Mouse (Mus musculus) lung, embryonic 14.5 days (tissue): ENCODE measurements around the gene Alpl. TPM values are rescaled to one million over a fixed set of nuclear protein-coding genes. Genes with fewer than 3 reads are reported as not detected.
A peak's percentile ranks its signal among the peaks of the same experiment; 100 is the strongest.

Source experiments
- ATAC-seq: fragments of 200-750 bp; cut with Nextera tagmentation; 2 replicates; pipeline ENCODE4 v1.8.0; 2017; ENCODE audit warnings: mild to moderate bottlenecking, moderate TSS enrichment, moderate library complexity; ENCODE audit not compliant: insufficient read depth
- DNase-seq: peaks from one replicate; pipeline ENCODE4 v3.0.0-alpha.2; 2015
- H3K27ac ChIP-seq: fragments of 300-500 bp; sonication (generic); 2 replicates; pipeline ENCODE4 v1.5.1; 2014; ENCODE audit warnings: low read depth, mild to moderate bottlenecking, moderate library complexity
- H3K27me3 ChIP-seq: fragments of 300-500 bp; sonication (generic); 2 replicates; pipeline ENCODE4 v1.6.1; 2014; ENCODE audit warnings: low read length, control low read depth; ENCODE audit not compliant: insufficient read depth
- H3K36me3 ChIP-seq: fragments of 300-500 bp; sonication (generic); 2 replicates; pipeline ENCODE4 v1.6.1; 2014; ENCODE audit warnings: control low read depth; ENCODE audit not compliant: insufficient read depth
- H3K4me1 ChIP-seq: fragments of 300-500 bp; sonication (generic); 2 replicates; pipeline ENCODE4 v1.6.1; 2014; ENCODE audit warnings: antibody characterized with exemption, control low read depth; ENCODE audit not compliant: insufficient read depth
- H3K4me2 ChIP-seq: fragments of 300-500 bp; sonication (generic); 2 replicates; pipeline ENCODE4 v1.6.1; 2014; ENCODE audit warnings: mild to moderate bottlenecking
- H3K4me3 ChIP-seq: fragments of 300-500 bp; sonication (generic); 2 replicates; pipeline ENCODE4 v1.5.1; 2014; ENCODE audit warnings: low read depth, low read length
- H3K9ac ChIP-seq: fragments of 300-500 bp; sonication (generic); 2 replicates; pipeline ENCODE4 v1.6.1; 2014
- H3K9me3 ChIP-seq: fragments of 300-500 bp; sonication (generic); 2 replicates; pipeline ENCODE4 v1.6.1; 2016; ENCODE audit warnings: low read depth, low read length, control low read depth
- CTCF ChIP-seq: IDR thresholded peaks from 2 replicates; pipeline ENCODE4 v1.5.1; 2016; ENCODE audit warnings: antibody characterized with exemption, low read depth
- WGBS: fragments of 180-500 bp; shearing (Covaris S2); extraction: QIAGEN DNeasy Blood & Tissue Kit; methylation state at CpG from one replicate; pipeline ENCODE4 v1.1.7; 2014; 5-methylcytosine and 5-hydroxymethylcytosine counted together
- polyA plus RNA-seq: library from polyadenylated mRNA; unstranded; fragments of >200 nt; fragmentation: Nextera tagmentation; extraction: Ambion mirVana; gene quantifications from 2 replicates; pipeline ENCODE4 v1.2.1, GENCODE M21; 2014

Alpl gene
- polyA plus RNA-seq, 1 experiment from 2014 or later = 4.1 TPM

DNA sequence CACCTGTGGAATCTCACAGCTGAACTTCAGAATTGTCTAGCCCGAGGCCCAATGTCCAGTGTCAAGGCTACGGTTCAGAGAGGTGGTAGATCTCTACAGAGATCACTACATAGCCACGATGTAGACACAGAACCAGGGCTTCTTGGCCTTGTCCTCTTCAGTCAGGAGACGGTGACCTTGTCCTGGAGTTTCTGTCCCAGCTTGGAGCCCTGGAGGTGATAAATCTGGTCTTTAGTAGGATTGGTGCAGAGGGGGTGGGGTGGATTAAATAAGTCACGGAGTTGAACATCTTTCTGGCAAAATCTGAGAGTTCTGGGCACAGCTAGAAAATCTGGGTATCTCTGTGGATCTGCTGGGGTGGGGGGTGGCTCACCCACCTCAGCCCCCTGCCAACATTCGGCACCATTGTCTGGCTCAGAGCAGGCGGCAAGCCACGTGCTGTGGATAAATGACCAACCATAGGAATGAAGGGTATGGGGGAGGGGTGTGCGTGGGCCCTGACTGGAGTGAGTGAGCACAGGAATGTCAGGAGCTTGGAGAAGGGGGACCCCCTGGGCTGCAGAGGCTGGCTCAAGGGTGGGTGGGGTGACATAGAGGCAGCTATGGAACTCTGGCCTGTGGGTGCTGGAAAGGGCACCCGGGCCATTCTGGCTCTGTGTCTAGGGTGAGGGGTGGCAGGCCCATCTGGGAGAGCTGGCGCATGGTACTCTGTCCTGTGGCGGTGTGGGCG lies 98.9 kb downstream of the Alpl start:
- no peak overlapping the region for H3K4me3 ChIP-seq
- H3K4me2 ChIP-seq = no peak overlapping the region
- no peaks in the 10 kb centered on the region for H3K36me3 ChIP-seq
- H3K9me3 ChIP-seq = no peaks in the 10 kb centered on the region
- H3K27ac ChIP-seq = peak overlapping the region; percentile 82
- 0 out of 2 replicates have a peak, but pooled peaks cover 7% of the 10 kb centered on the region for H3K4me1 ChIP-seq
- ATAC-seq (no peak), DNase-seq (peak; percentile 19)
- no peak overlapping the region for H3K9ac ChIP-seq
- WGBS = 52% methylated on average over 13 of the region's 13 CpGs
- H3K27me3 ChIP-seq = no peaks in the 10 kb centered on the region
- TF ChIP-seq CTCF = no peak

DNA sequence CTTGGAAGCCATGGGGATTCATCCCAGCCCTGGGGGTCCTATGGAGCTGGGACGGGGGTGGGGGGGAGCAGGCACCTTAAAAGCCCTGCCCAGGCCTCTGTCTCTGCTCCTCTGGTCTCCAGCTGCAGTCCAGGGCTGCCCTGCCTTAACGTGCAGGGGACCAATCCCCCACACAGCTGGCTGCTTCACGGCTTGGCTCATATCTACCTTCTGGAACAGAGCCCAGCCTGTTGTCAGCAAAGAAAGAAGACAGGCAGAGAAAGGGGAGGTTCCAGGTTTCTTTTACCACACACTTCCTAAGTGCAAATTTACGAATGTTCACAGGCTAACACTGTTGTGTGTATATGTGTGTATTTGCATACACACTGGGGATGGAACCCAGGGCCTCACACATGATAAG lies 100.3 kb downstream of the Alpl start:
- 12% methylated on average over 4 of the region's 4 CpGs for WGBS
- no peak overlapping the region for H3K4me3 ChIP-seq
- H3K4me2 ChIP-seq = no peak overlapping the region
- ATAC-seq = no peak
- H3K4me1 ChIP-seq = 0 out of 2 replicates have a peak, but pooled peaks cover 7% of the 10 kb centered on the region
- no peak for TF ChIP-seq CTCF
- H3K9ac ChIP-seq = no peak overlapping the region
- H3K36me3 ChIP-seq = no peaks in the 10 kb centered on the region
- no peaks in the 10 kb centered on the region for H3K27me3 ChIP-seq
- no peaks in the 10 kb centered on the region for H3K9me3 ChIP-seq
- peak overlapping the region; percentile 55; the same call in 1 of the 2 replicates for H3K27ac ChIP-seq
- DNase-seq = peak; percentile 79

DNA sequence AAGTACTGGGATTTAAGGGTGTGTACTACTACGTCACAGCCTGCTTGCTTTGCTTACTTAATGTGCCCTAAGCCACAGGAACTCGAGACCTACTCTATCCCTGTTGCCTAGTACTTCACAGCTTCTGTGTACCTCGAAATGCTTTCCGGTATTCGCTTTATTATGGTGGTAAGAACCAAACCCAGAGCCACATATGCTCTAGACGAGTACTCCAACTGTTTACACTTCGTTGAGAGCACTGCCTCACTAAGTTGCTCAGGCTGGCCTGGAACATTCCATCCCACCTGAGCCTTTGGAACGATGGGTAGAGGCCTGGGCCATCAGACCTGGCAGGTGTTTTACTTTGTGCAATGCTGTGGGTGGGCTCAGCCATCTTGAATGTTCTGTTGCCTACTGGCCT lies 100.9 kb downstream of the Alpl start:
- WGBS = 58% methylated on average over 8 of the region's 8 CpGs
- H3K9ac ChIP-seq = no peak overlapping the region
- no peaks in the 10 kb centered on the region for H3K9me3 ChIP-seq
- DNase-seq = no peak
- H3K4me2 ChIP-seq = no peak overlapping the region
- no peak overlapping the region for H3K4me3 ChIP-seq
- ATAC-seq = no peak
- no peaks in the 10 kb centered on the region for H3K36me3 ChIP-seq
- no peaks in the 10 kb centered on the region for H3K27me3 ChIP-seq
- peak overlapping the region; percentile 55; the same call in 1 of the 2 replicates for H3K27ac ChIP-seq
- TF ChIP-seq CTCF = no peak
- H3K4me1 ChIP-seq = 0 out of 2 replicates have a peak, but pooled peaks cover 7% of the 10 kb centered on the region

DNA sequence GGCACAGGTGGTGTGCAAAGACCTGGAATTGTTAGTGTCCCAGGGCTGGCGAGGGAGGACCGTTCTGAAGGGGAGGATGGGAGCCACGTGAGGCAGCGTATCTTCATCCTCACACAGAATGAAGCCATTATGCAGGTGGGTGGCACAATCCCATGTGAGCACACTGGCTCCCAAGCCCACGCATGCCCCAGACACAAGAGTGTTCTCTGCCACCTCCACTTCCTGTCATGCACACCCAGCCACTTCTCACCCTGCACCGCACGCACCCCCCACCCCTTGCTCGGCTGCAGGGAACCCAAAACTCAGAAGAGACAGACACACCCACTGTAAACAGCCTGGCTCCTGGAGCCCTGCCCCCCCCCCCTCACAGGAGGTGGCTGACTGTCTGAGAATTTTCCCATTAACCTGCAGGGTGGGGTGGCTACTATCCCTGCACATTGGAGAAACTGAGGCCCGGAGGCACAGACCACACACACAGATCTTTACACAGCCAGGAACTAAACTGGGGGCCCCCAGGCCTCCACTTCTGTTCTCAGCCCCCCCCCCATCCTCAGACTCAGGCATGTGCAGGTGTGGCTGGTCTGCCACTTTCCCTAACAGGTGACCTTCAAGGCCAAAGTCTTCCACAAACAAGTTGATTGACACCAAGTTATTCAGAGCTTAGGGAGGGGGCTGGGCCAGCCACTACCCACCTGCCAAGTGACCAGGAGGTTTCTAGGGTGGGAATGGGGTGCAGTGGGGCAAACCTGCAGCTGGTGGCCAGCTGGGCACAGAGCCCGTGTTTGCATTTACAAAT lies 103.9 kb downstream of the Alpl start:
- Histone ChIP-seq H3K4me3 (no peak overlapping the region), H3K27ac (no peak overlapping the region), H3K4me2 (no peak overlapping the region), H3K9ac (no peak overlapping the region), H3K27me3 (no peaks in the 10 kb centered on the region), H3K9me3 (no peaks in the 10 kb centered on the region), H3K4me1 (0 out of 2 replicates have a peak, but pooled peaks cover 7% of the 10 kb centered on the region), H3K36me3 (no peaks in the 10 kb centered on the region)
- DNase-seq (no peak), ATAC-seq (no peak)
- no peak for TF ChIP-seq CTCF
- 70% methylated on average over 10 of the region's 10 CpGs for WGBS

Other genes starting within 250 kb of the Alpl start
- gene Ldlrad2, start 221.8 kb downstream of the Alpl start, polyA plus RNA-seq = not detected in 2 replicates
- gene Usp48, start 202.6 kb downstream of the Alpl start, polyA plus RNA-seq = 74.2 and 76.0 TPM in 2 replicates
- gene Rap1gap, start 131.7 kb downstream of the Alpl start, polyA plus RNA-seq = 7.0 and 8.4 TPM in 2 replicates
- 59.3 and 71.2 TPM in 2 replicates for gene Ece1, start 65.9 kb upstream of the Alpl start, polyA plus RNA-seq
- 38.9 and 42.9 TPM in 2 replicates for gene Eif4g3, start 196.6 kb upstream of the Alpl start, polyA plus RNA-seq